Mouse (Mus musculus) forebrain, embryonic 16.5 days (tissue): ENCODE results near the gene Dgkk. TPM values are rescaled to one million over a fixed set of nuclear protein-coding genes. Genes with fewer than 3 reads are reported as not detected.
"Not testable (repeated sequence)": the region's sequence is repeated elsewhere in the genome, so short reads cannot be mapped to it uniquely, and the experiment has no call there.

Source experiments
- ATAC-seq: fragments of 200-750 bp; cut with Nextera tagmentation; 2 replicates; pipeline ENCODE4 v1.8.0; 2017; ENCODE audit warnings: mild to moderate bottlenecking, moderate library complexity
- H3K27ac ChIP-seq: fragments of 300-500 bp; sonication (generic); 2 replicates; pipeline ENCODE4 v1.5.1; 2014; ENCODE audit warnings: low read length, control low read depth
- H3K27me3 ChIP-seq: fragments of 300-500 bp; sonication (generic); replicated peaks from 2 replicates; pipeline ENCODE4 v1.6.1; 2014; ENCODE audit warnings: low read length; ENCODE audit not compliant: control insufficient read depth, insufficient read depth
- H3K36me3 ChIP-seq: fragments of 300-500 bp; sonication (generic); 2 replicates; pipeline ENCODE4 v1.6.1; 2014; ENCODE audit not compliant: control insufficient read depth, insufficient read depth
- H3K4me1 ChIP-seq: fragments of 300-500 bp; sonication (generic); replicated peaks from 2 replicates; pipeline ENCODE4 v1.6.1; 2014; ENCODE audit warnings: low read length; ENCODE audit not compliant: control insufficient read depth, insufficient read depth
- H3K4me2 ChIP-seq: fragments of 300-500 bp; sonication (generic); 2 replicates; pipeline ENCODE4 v1.6.1; 2014; ENCODE audit warnings: mild to moderate bottlenecking, low read length, control low read depth
- H3K4me3 ChIP-seq: fragments of 300-500 bp; sonication (generic); replicated peaks from 2 replicates; pipeline ENCODE4 v1.5.1; 2014; ENCODE audit warnings: mild to moderate bottlenecking, low read length, control low read depth
- H3K9ac ChIP-seq: fragments of 300-500 bp; sonication (generic); replicated peaks from 2 replicates; pipeline ENCODE4 v1.6.1; 2014; ENCODE audit warnings: low read depth, low read length, control low read depth
- H3K9me3 ChIP-seq: fragments of 300-500 bp; sonication (generic); 2 replicates; pipeline ENCODE4 v1.6.1; 2016; ENCODE audit warnings: low read length; ENCODE audit not compliant: control insufficient read depth
- WGBS: fragments of 180-500 bp; shearing (Covaris S2); extraction: QIAGEN DNeasy Blood & Tissue Kit; methylation state at CpG from one replicate; pipeline ENCODE4 v1.1.7; 2014; 5-methylcytosine and 5-hydroxymethylcytosine counted together
- polyA plus RNA-seq: library from polyadenylated mRNA; unstranded; fragments of >200 nt; fragmentation: Nextera tagmentation; extraction: Ambion mirVana; gene quantifications from 2 replicates; pipeline ENCODE4 v1.2.1, GENCODE M21; 2015

Dgkk gene
- polyA plus RNA-seq, 1 experiment from 2014 or later: 1.2 TPM

GRCm38 (mm10) chrX:6854136-6854535 is 75.0 kb downstream of the Dgkk start:
- H3K36me3 ChIP-seq: no peaks in the 10 kb centered on the region
- H3K4me1 ChIP-seq: no peaks in the 10 kb centered on the region
- H3K4me2 ChIP-seq: no peak overlapping the region
- no peak overlapping the region for H3K4me3 ChIP-seq
- H3K27ac ChIP-seq: no peak overlapping the region
- no peak overlapping the region for H3K9ac ChIP-seq
- H3K9me3 ChIP-seq: no peaks in the 10 kb centered on the region
- whole genome bisulfite sequencing: 80% methylated on average over 5 of the region's 5 CpGs
- H3K27me3 ChIP-seq: no peaks in the 10 kb centered on the region
- ATAC-seq: no peak

GRCm38 (mm10) chrX:6893933-6894332 is 114.8 kb downstream of the Dgkk start:
- H3K4me1 ChIP-seq: peaks cover 5% of the 10 kb centered on the region; the same call in 1 of the 2 replicates
- H3K4me3 ChIP-seq: no peak overlapping the region
- no peaks in the 10 kb centered on the region for H3K9me3 ChIP-seq
- H3K27ac ChIP-seq: no peak overlapping the region
- no peaks in the 10 kb centered on the region for H3K27me3 ChIP-seq
- 18% methylated on average over 5 of the region's 5 CpGs for WGBS
- H3K36me3 ChIP-seq: no peaks in the 10 kb centered on the region
- ATAC-seq: peak; percentile 49; the same call in 1 of the 2 replicates
- H3K9ac ChIP-seq: no peak overlapping the region
- no peak overlapping the region for H3K4me2 ChIP-seq

GRCm38 (mm10) chrX:6911047-6911446 is 131.9 kb downstream of the Dgkk start:
- 90% methylated on average over 2 of the region's 2 CpGs for WGBS
- H3K9ac ChIP-seq: no peak overlapping the region
- no peaks in the 10 kb centered on the region for H3K27me3 ChIP-seq
- H3K4me2 ChIP-seq: no peak overlapping the region
- no peaks in the 10 kb centered on the region for H3K9me3 ChIP-seq
- no peak overlapping the region for H3K4me3 ChIP-seq
- H3K4me1 ChIP-seq: no peaks in the 10 kb centered on the region
- H3K36me3 ChIP-seq: no peaks in the 10 kb centered on the region
- H3K27ac ChIP-seq: no peak overlapping the region
- ATAC-seq: no peak

GRCm38 (mm10) chrX:6922165-6922564 is 143.1 kb downstream of the Dgkk start:
- no peak for ATAC-seq
- H3K4me2 ChIP-seq: no peak overlapping the region
- no peaks in the 10 kb centered on the region for H3K9me3 ChIP-seq
- H3K4me1 ChIP-seq: no peaks in the 10 kb centered on the region
- no peaks in the 10 kb centered on the region for H3K27me3 ChIP-seq
- H3K27ac ChIP-seq: no peak overlapping the region
- no peaks in the 10 kb centered on the region for H3K36me3 ChIP-seq
- H3K9ac ChIP-seq: no peak overlapping the region
- 74% methylated on average over 5 of the region's 5 CpGs for WGBS
- no peak overlapping the region for H3K4me3 ChIP-seq

GRCm38 (mm10) chrX:6926224-6926623 is 147.1 kb downstream of the Dgkk start:
- no peaks in the 10 kb centered on the region for H3K9me3 ChIP-seq
- H3K36me3 ChIP-seq: no peaks in the 10 kb centered on the region
- H3K27ac ChIP-seq: no peak overlapping the region
- H3K9ac ChIP-seq: no peak overlapping the region
- H3K27me3 ChIP-seq: no peaks in the 10 kb centered on the region
- WGBS: 85% methylated on average over 4 of the region's 4 CpGs
- no peak overlapping the region for H3K4me2 ChIP-seq
- no peak overlapping the region for H3K4me3 ChIP-seq
- no peaks in the 10 kb centered on the region for H3K4me1 ChIP-seq
- no peak for ATAC-seq

- Histone ChIP-seq H3K4me2 (no peak overlapping the region), H3K9me3 (no peaks in the 10 kb centered on the region), H3K4me3 (no peak overlapping the region), H3K9ac (no peak overlapping the region), H3K4me1 (no peaks in the 10 kb centered on the region), H3K27ac (no peak overlapping the region), H3K36me3 (no peaks in the 10 kb centered on the region), H3K27me3 (no peaks in the 10 kb centered on the region)
- ATAC-seq: no peak
- WGBS: 90% methylated on average over 3 of the region's 3 CpGs
These were observed 189.5 kb downstream of the Dgkk start for GRCm38 (mm10) chrX:6968598-6968997.

- H3K4me2 ChIP-seq: no peak overlapping the region
- H3K4me1 ChIP-seq: no peaks in the 10 kb centered on the region
- no peaks in the 10 kb centered on the region for H3K9me3 ChIP-seq
- no peaks in the 10 kb centered on the region for H3K27me3 ChIP-seq
- 100% methylated on average over 1 of the region's 1 CpGs for WGBS
- no peak overlapping the region for H3K9ac ChIP-seq
- no peak overlapping the region for H3K4me3 ChIP-seq
- H3K36me3 ChIP-seq: no peaks in the 10 kb centered on the region
- no peak overlapping the region for H3K27ac ChIP-seq
- ATAC-seq: no peak
These were observed 192.8 kb downstream of the Dgkk start for GRCm38 (mm10) chrX:6971956-6972355.

GRCm38 (mm10) chrX:6983916-6984315 is 204.8 kb downstream of the Dgkk start:
- not testable (repeated sequence) for H3K9ac ChIP-seq, H3K36me3 ChIP-seq, H3K27ac ChIP-seq, H3K9me3 ChIP-seq, H3K27me3 ChIP-seq, H3K4me2 ChIP-seq, ATAC-seq, H3K4me3 ChIP-seq, H3K4me1 ChIP-seq
- WGBS: 90% methylated on average over 3 of the region's 4 CpGs
